Comparison of ENCODE assay signal across 21 mouse cellular contexts in the genomic region with DNA sequence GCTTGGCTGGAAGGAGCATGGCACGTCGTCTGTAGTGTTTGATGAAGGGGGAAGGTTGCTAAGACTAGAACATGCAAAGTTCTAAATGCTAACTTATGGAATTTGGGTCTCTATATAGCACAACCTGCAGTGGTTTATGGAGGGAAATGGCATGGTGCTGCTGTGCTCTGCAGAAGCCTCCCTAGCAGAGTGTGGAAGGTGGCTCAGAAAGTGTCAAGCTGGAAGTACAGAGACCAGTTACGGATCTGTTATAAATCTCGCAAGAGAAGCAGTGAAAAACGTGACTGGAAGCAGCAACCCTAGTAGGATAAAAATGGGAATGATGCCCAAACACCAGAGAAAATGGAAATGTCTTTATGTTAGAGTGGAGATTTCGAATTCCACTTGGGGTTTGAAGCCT.
DNase-seq lines count a peak whose midpoint lies in the region; ATAC-seq and TF ChIP-seq lines count a peak whose summit lies in the region.
"Had no signal": no experiment of that assay in that cellular context is flagged by ENCODE, and none has a peak within 500 bp of the region (broad histone marks: within the 10 kb centered on the region; RNA-seq: fewer than 3 reads in every experiment).

No protein-coding gene starts in this region.

- H3K4me3 ChIP-seq in left cerebral cortex, adult 2 months = no peak overlapping the region

- ATAC-seq in frontal cortex, adult (ENCODE audit: low TSS enrichment) = peak; percentile 84
- ATAC-seq: activated CD4-positive, CD25-positive, alpha-beta regulatory T cell, adult 4 months; CD4-positive, CD25-positive, alpha-beta regulatory T cell, adult 4 months; Patski had no signal

- no peak for TF ChIP-seq CTCF in left cerebral cortex, adult 2 months (IDR thresholded peaks at IDR 0.05)

- intact Hi-C loops in left cerebral cortex, adult 2 months (cut with DNase I) = no loop called here

- no peak for DNase-seq in frontal cortex, postnatal 14 days (ENCODE audit: low spot score in 2 of 2)
- DNase-seq in left cerebral cortex, adult 2 months (ENCODE audit: extremely low spot score in 1 of 2, low spot score in 2 of 2) = no peak
- DNase-seq in left cerebral cortex, adult 18-20 months (ENCODE audit: low spot score in 2 of 2) = no peak
- DNase-seq in brain, adult 2 months (ENCODE audit: low read depth, low spot score) = peak; percentile 72
- DNase-seq in telencephalon, adult 2 months (ENCODE audit: low read depth, low spot score) = peak; percentile 67
- no peak for DNase-seq in adrenal gland, postnatal 25 days
- no peak for DNase-seq in urinary bladder, postnatal 25 days (ENCODE audit: low spot score)
- DNase-seq: adrenal gland, adult 2 months; adrenal gland, adult 8-10 months; adrenal gland, postnatal 10 days; adrenal gland, postnatal 14 days; adrenal gland, postnatal 36 days; B cell, adult 2 months; cerebellum, adult 11 months; cerebellum, adult 11-12 months; cerebellum, adult 18-20 months; cerebellum, adult 2 months had no signal

- peak overlapping the region; percentile 8; the same call in 1 of the 2 replicates for H3K27ac ChIP-seq in left cerebral cortex, adult 2 months

Comparison
In these comparisons a context has a peak if more than half of its experiments do, and no peak if none do; other contexts are left out.
1. DNase-seq: peak in brain, adult 2 months (single experiment) and telencephalon, adult 2 months (single experiment); none in frontal cortex, postnatal 14 days (0 of 2), left cerebral cortex, adult 2 months (0 of 2), left cerebral cortex, adult 18-20 months (0 of 2), adrenal gland, postnatal 25 days (single experiment) and urinary bladder, postnatal 25 days (single experiment).